Mouse (Mus musculus) lung, postnatal 10 days (tissue): Measurements from ENCODE around the gene Acbd7.

Experiments
- DNase-seq: peaks from one replicate; pipeline ENCODE4 v3.0.0; 2021

The Acbd7 gene

GRCm38 (mm10) chr2:3335611-3336301 is at the start of gene Acbd7:
Gene Acbd7, plus strand, starts transcription at chr2:3336168.
- DNase-seq: peak; percentile 62

DNA sequence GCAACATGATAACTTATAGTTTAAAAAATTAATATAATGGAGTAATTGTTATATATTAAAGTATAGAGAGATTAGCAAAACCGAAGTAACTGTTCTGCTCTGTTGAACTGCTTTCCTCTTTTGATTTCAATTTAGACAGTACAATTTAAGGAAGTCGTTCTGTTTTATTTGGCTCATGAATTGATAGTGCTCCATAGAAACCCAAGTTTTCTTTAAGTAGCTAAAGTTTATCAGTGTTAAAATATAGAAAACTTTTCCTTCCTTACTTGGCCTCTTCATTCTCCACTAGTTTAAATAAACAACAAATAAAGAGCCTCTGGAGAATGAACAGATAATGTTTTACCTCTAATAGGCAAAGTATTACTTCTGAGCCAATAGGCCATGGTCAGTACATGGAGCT is 49.7 kb upstream of the Acbd7 start:
- DNase-seq: no peak

DNA sequence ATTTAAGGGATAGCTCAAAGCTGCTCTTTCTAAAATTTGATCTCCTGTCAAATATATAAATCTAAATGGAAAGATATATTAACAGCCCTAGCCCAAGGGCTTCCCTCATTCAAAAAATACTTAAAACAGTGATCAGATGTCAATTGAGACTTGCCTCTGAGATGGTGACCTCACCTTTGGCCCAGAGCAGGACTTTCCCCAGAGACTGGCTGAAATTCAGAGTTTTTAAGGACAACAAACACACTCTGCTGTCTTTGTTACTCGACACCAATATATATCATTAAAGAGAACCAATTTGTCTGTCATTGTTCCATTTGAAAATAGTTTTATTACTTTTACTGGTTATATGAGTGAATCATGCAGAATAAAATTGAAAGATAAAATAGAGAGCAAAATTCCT is 46.4 kb upstream of the Acbd7 start:
- no peak for DNase-seq

DNA sequence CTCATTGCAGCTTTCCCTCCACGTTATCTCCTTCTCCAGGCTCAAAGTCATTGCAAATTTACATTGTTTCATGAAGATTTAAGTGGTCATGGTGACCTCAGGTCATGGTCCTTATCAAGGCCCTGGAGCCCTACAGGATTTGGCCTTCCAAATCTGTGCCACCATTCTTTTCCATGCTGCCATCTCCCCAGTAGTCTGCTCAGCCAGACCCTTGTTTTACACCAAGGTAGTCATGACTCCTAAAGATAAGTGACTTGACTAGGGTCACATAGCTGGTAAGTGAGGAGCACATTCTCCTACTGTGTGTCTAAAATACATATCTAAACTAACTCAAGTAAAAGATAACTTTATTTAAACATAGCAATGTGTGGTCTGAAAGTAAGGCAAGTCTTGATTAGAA is 43.8 kb upstream of the Acbd7 start:
- DNase-seq: no peak

GRCm38 (mm10) chr2:3295826-3296225 is 40.1 kb upstream of the Acbd7 start:
- DNase-seq: no peak

GRCm38 (mm10) chr2:3305426-3306025 is 30.4 kb upstream of the Acbd7 start:
- DNase-seq: peak; percentile 16

GRCm38 (mm10) chr2:3323132-3323531 is 12.8 kb upstream of the Acbd7 start:
- peak; percentile 38 for DNase-seq

DNA sequence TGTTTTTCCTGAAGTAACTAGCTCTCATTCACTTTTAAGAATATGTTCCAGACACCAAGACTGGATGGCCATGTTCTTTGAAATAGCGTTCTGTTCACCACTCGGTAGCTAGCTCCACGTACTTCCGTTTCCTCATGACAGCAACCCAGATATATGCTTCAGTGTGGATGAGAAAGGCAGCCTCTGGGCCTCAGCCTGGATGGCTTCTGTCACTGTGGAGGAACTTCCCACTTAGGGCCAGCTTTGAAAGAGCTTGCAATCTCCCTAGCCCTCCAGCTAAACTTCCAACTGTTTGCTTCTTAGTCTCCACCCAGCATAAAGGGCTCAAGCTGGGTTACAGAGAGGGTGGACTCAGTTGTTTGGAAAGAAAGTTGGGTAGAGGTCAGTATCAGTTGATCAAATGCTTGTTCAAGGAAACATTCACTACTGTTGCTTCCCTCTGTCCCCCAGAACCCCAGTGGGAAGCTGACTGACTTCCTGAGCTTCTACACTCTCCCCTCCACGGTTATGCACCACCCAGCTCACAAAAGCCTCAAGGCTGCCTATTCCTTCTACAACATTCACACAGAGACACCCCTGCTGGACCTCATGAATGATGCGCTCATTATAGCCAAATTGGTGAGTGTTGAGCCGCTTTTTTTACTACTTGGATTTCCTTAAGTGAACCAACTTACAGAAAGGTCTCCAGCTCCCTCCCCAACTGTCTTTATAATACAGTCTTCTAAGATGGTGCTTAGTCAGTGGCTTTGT is 11.4 kb upstream of the Acbd7 start:
- no peak for DNase-seq

GRCm38 (mm10) chr2:3326547-3326946 is 9.4 kb upstream of the Acbd7 start:
- DNase-seq: peak; percentile 37

DNA sequence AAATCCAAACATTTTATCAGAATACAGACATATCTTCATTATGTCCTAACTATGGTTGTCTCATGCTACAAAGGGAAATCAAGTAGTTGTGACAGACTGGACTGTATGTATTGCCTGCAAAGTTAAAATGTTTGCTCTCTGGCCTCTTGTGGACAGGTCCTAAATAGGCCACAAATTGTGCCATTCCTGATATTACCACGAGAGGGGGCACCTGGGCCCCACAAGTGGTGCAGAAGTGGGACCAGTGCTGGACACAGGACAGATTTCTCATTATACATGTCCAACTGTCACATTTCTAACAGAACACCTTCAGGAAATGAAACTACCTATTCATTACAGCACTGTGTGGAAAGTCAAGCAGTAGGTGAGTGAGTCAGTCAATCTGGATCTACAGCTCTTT is 8.6 kb upstream of the Acbd7 start:
- peak; percentile 79 for DNase-seq

DNA sequence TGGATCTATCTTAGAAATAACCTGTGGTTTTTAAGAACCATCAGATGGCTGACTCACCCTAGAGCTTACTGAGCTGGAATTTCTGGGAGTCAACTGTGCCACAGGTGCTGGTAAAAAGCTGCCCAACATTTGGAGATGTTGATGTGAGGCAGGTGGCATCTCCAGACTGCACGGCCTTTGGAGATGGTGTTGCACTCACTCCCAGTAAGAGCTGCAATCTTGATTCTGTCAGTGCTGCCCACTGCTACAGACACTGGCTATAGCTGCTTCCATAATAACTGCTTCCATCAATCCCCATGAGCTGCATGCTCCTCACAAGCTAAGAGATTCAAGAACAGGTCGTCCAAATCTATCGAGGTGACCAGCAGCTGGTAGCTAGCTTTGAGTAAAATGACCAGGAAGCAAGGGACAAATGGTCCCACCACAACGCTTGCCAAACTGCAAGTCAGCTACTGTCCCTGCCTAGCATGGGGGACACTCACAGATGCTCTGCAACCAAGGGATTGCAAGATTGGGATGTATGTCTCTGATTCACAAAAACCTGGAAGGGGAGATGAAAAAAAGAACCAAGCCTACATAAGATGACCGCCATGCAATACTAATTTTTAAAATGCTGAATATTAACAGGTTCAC is 4.8 kb upstream of the Acbd7 start:
- no peak for DNase-seq

DNA sequence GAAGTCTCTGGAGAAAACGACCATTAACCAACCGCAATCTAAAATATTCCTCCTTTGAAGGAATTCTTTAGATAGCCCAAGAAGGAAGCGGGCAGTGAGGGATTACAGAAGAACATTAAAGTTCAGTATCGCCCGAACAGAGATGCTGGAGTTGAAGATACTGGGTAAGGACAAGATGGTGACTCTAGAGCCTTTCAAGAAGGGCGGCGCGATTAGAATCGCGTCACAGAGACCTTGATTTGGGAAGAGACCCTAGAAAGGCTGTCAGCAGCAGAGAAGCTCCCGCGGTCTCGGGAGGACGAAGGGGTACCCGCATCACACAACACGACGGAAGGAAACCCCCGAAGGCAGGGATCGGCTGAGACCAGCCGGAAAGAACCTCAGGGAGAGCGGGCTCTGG is 3.9 kb upstream of the Acbd7 start:
- no peak for DNase-seq

- peak; percentile 98 for DNase-seq
These were observed 3.3 kb upstream of the Acbd7 start, which contains the start of gene Rpp38 for GRCm38 (mm10) chr2:3332484-3333242. Gene Rpp38, minus strand, starts transcription at chr2:3332643.

GRCm38 (mm10) chr2:3333761-3334160 is 2.2 kb upstream of the Acbd7 start:
- no peak for DNase-seq

- DNase-seq: no peak
These were observed 12.5 kb downstream of the Acbd7 start for GRCm38 (mm10) chr2:3348422-3348821.

DNA sequence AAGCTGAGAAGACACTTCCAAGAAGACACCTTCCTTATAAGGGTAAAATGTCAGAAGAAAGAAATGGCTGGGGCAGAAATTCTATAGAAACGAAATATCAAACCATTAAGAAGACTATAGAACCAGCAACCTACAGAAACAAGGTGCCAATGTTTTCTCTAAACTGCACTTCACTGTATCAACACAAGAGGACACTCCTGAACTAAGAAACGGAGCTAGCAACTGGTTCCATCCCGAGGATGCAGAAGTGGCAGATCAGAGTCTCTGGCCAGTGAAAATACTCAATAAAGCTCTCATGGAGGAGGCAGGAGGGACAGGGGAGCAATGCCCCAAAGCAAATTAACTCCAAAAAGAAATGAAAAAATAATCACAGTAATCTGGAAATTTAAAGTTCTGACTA is 13.0 kb downstream of the Acbd7 start:
- peak; percentile 30 for DNase-seq

DNA sequence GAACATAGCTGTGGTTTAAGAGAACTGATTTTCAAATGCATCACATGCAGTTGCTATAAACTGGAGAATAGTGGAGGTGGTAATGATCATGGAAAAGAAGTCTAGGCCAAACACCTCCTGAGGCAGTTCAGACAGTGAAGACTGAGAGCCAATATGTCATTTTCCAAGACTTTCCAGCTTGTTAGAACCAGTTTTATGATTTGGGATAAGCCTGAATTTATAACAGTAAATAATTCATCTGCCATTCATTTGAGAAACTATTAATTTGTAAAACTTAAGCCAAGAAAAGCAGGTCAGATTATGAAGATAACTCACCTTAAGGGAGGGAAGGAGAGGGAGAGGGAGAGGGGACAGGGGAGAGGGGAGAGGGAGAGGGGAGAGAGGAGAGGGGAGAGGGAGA is 17.2 kb downstream of the Acbd7 start:
- DNase-seq: no peak

DNA sequence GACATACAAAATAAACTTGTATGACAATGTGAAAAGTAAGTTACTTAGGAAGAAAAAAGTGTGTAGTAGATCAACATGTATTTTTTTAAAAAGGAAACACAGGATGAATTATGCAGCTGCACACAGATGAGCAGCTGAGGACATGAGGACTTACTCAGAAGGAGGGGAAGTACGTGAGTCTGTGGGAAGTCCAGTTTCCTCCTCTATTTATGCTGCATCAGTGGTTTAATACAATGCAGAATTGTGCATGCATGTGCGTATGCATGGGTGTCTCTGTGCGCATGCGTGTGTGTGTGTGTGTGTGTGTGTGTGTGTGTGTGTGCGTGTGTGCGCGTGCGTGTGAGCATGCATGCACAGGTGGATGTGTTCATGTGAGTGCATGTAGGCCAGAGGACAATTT is 19.8 kb downstream of the Acbd7 start:
- DNase-seq: no peak

- no peak for DNase-seq
These were observed 20.3 kb downstream of the Acbd7 start for GRCm38 (mm10) chr2:3356311-3356710.

DNA sequence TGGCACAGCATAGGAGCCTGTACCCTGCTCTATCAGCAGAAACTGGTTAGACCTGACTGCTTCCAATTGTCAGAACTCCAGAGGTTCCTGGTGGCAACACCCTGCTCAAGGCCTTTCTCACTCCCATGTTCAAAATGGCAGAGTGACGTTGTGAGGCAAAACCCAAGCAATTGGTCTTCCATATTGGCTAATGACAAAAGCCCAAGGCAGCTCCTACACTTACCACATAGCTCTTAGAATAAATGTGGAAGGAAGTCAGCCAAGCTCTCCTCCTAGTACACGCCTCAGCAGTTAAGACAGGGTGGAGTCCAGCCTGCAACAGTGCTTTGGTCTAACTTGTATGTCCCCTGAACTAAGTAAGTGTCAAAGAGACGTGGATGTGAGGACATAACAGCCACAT is 21.9 kb downstream of the Acbd7 start:
- no peak for DNase-seq

DNA sequence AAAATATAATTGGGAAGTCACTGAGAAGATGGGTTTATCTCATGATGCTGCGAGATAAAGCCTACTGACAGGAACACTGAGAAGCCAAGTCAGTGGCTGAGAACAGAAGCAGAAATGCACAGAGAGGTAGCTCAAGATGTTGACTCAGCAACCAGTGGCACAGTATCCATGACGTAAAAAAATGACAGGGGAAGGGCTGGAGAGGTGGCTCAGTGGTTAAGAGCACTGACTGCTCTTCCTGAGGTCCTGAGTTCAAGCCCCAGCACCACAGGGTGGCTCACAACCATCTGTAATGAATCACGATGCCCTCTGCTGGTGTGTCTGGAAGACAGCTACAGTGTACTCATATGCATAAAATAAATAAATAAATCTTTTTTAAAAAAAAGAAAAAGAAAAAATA is 25.1 kb downstream of the Acbd7 start:
- DNase-seq: no peak

GRCm38 (mm10) chr2:3365127-3365526 is 29.2 kb downstream of the Acbd7 start:
- DNase-seq: no peak
